Mouse (Mus musculus): ENCODE measurements around the gene Krit1.

DNA sequence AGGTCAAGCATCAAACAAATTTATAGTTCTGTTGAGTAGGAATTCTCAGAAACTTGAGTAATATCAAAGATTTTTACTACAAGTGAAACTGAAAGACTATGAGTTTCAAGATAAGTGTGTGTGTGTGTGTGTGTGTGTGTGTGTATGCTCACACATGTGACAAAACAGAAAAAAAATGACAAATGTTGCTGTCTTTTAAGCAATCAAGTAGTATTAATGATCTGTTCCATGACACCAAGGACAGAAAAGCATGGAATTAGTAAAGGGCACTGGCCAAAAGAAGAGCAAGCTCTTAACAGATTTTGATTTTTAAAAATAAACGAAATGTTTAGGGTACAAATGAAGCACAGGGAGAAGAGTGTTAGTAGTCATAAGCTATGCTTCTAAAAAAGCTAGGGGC is 2.9 kb upstream of the Krit1 start:
- no peak for TF ChIP-seq CTCF (IDR thresholded peaks at IDR 0.05)
- no peak for TF ChIP-seq EP300 (IDR thresholded peaks at IDR 0.05; ENCODE audit: insufficient read depth, low read depth, low read length)
- no peak for TF ChIP-seq POLR2A (IDR thresholded peaks at IDR 0.05; ENCODE audit: insufficient read depth, low read depth, low read length)

Data from heart, adult 2 months (tissue).